Mouse (Mus musculus) spleen, adult 2 months (tissue): Measurements from ENCODE around the gene Gm43720. TPM values are rescaled to one million over a fixed set of nuclear protein-coding genes. Genes with fewer than 3 reads are reported as not detected.
A peak's percentile ranks its signal among the peaks of the same experiment; 100 is the strongest.

Experiments
- DNase-seq, 2 experiments: peaks; one replicate each; pipeline versions ENCODE4 v3.0.0 to v3.0.0-alpha.2; 2012 to 2021; ENCODE audit warnings: low spot score in 2 of 2, low read depth in 1 of 2
- H3K27ac ChIP-seq: fragments of 200-500 bp; 2 replicates; pipeline ENCODE4 v1.5.1; 2012; ENCODE audit warnings: low read length, inconsistent platforms; ENCODE audit not compliant: insufficient read depth
- H3K27me3 ChIP-seq: fragments of 200-500 bp; 2 replicates; pipeline ENCODE4 v1.6.1; 2012; ENCODE audit warnings: mild to moderate bottlenecking, moderate library complexity, low read length, inconsistent platforms; ENCODE audit not compliant: control insufficient read depth, insufficient read depth
- H3K36me3 ChIP-seq: fragments of 200-500 bp; 2 replicates; pipeline ENCODE4 v1.6.1; 2012; ENCODE audit warnings: mild to moderate bottlenecking, low read length, inconsistent platforms; ENCODE audit not compliant: control insufficient read depth, insufficient read depth
- H3K4me1 ChIP-seq: fragments of 200-500 bp; 2 replicates; pipeline ENCODE4 v1.6.1; 2011; ENCODE audit warnings: inconsistent platforms; ENCODE audit not compliant: control insufficient read depth, insufficient read depth, insufficient read length
- H3K4me3 ChIP-seq: fragments of 200-500 bp; 2 replicates; pipeline ENCODE4 v1.5.1; 2011; ENCODE audit warnings: mild to moderate bottlenecking, inconsistent platforms; ENCODE audit not compliant: insufficient read depth, insufficient read length; ENCODE audit errors: extremely low read depth
- CTCF ChIP-seq: fragments of 200-500 bp; IDR thresholded peaks from 2 replicates; pipeline ENCODE4 v1.5.1; 2011; ENCODE audit warnings: mild to moderate bottlenecking, inconsistent platforms; ENCODE audit not compliant: insufficient read depth, insufficient read length, insufficient replicate concordance; ENCODE audit errors: extremely low read depth
- POLR2A ChIP-seq: fragments of 200-500 bp; IDR thresholded peaks from 2 replicates; pipeline ENCODE4 v1.6.1; 2011; ENCODE audit warnings: low read depth, low read length, inconsistent platforms
- WGBS: fragments of 180-500 bp; shearing (Covaris S2); methylation state at CpG from one replicate; pipeline ENCODE4 v1.1.7; 2018; 5-methylcytosine and 5-hydroxymethylcytosine counted together
- polyA plus RNA-seq: library from polyadenylated mRNA; depleted of rRNA; stranded (reverse); fragments of >200 nt; gene quantifications from 2 replicates; pipeline ENCODE4 v1.2.3, GENCODE M21; 2012

Gene Gm43720
- polyA plus RNA-seq, 1 experiment = not detected

GRCm38 (mm10) chr5:138281798-138282197, 2.0 kb upstream of the Gm43720 start:
- WGBS = 67% methylated on average over 2 of the region's 2 CpGs
- Histone ChIP-seq H3K27me3 (no peaks in the 10 kb centered on the region), H3K4me1 (0 out of 2 replicates have a peak, but pooled peaks cover 3% of the 10 kb centered on the region), H3K4me3 (no peak overlapping the region), H3K36me3 (no peaks in the 10 kb centered on the region), H3K27ac (no peak overlapping the region)
- DNase-seq = no peak
- TF ChIP-seq CTCF (no peak), POLR2A (no peak)

GRCm38 (mm10) chr5:138280829-138281228, 1.1 kb upstream of the Gm43720 start:
- Histone ChIP-seq H3K36me3 (no peaks in the 10 kb centered on the region), H3K27ac (no peak overlapping the region), H3K27me3 (no peaks in the 10 kb centered on the region), H3K4me3 (no peak overlapping the region), H3K4me1 (0 out of 2 replicates have a peak, but pooled peaks cover 3% of the 10 kb centered on the region)
- DNase-seq = no peak
- TF ChIP-seq CTCF = no peak
- no peak for TF ChIP-seq POLR2A
- 97% methylated on average over 15 of the region's 15 CpGs for WGBS

- WGBS = 39% methylated on average over 26 of the region's 26 CpGs
- 0 out of 2 replicates have a peak, but pooled peaks cover 3% of the 10 kb centered on the region for H3K4me1 ChIP-seq
- peak overlapping the region; percentile 55; the same call in 1 of the 2 replicates for H3K4me3 ChIP-seq
- H3K27me3 ChIP-seq = no peaks in the 10 kb centered on the region
- no peak for DNase-seq
- TF ChIP-seq POLR2A (no peak), CTCF (no peak)
- H3K27ac ChIP-seq = no peak overlapping the region
- H3K36me3 ChIP-seq = no peaks in the 10 kb centered on the region
Measured at GRCm38 (mm10) chr5:138280425-138280768, 639 bp upstream of the Gm43720 start.

GRCm38 (mm10) chr5:138277994-138278393, 1.8 kb downstream of the Gm43720 start:
- DNase-seq = no peak
- Histone ChIP-seq H3K36me3 (no peaks in the 10 kb centered on the region), H3K4me3 (no peak overlapping the region), H3K27ac (no peak overlapping the region), H3K4me1 (0 out of 2 replicates have a peak, but pooled peaks cover 3% of the 10 kb centered on the region), H3K27me3 (no peaks in the 10 kb centered on the region; the same call in 1 of the 2 replicates)
- 90% methylated on average over 7 of the region's 7 CpGs for WGBS
- no peak for TF ChIP-seq CTCF
- no peak for TF ChIP-seq POLR2A

- H3K4me3 ChIP-seq = no peak overlapping the region
- TF ChIP-seq CTCF = no peak
- TF ChIP-seq POLR2A = no peak
- H3K4me1 ChIP-seq = 0 out of 2 replicates have a peak, but pooled peaks cover 3% of the 10 kb centered on the region
- WGBS = 88% methylated on average over 41 of the region's 41 CpGs
- DNase-seq = no peak
- no peaks in the 10 kb centered on the region for H3K36me3 ChIP-seq
- H3K27ac ChIP-seq = no peak overlapping the region
- H3K27me3 ChIP-seq = peaks cover 1% of the 10 kb centered on the region; the same call in 1 of the 2 replicates
Measured at GRCm38 (mm10) chr5:138275216-138276050, 4.3 kb downstream of the Gm43720 start.

- no peak for TF ChIP-seq POLR2A
- no peak for TF ChIP-seq CTCF
- H3K27me3 ChIP-seq = peaks cover 1% of the 10 kb centered on the region; the same call in 1 of the 2 replicates
- no peak overlapping the region for H3K4me3 ChIP-seq
- no peaks in the 10 kb centered on the region for H3K36me3 ChIP-seq
- WGBS = 81% methylated on average over 8 of the region's 8 CpGs
- H3K4me1 ChIP-seq = no peaks in the 10 kb centered on the region
- DNase-seq = no peak
- H3K27ac ChIP-seq = no peak overlapping the region
Measured at GRCm38 (mm10) chr5:138274186-138274585, 5.6 kb downstream of the Gm43720 start.
